Mouse (Mus musculus): ENCODE data around the gene Crocc2.

The Crocc2 gene

DNA sequence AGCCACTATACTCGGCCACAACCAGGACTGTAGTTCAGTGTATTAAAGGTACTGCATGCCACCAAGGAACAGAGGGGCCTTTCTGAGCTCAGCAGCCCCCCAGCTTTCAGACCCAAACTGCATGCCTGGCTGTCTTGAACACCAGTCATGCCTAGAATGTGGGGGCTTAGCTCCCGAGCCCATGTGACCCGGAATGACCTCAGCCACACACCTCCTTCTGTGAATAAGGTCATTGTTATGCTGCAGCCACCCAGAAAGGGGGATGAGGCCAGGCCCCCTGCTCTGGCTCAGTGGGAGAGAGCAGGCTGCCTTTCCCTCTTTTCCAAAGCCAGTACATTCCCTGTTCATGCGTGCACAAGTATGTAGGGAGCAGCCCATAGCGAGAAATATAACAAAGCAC lies 46.1 kb downstream of the Crocc2 start:
- peak; percentile 59 for DNase-seq (ENCODE audit: low read depth, low spot score)

DNA sequence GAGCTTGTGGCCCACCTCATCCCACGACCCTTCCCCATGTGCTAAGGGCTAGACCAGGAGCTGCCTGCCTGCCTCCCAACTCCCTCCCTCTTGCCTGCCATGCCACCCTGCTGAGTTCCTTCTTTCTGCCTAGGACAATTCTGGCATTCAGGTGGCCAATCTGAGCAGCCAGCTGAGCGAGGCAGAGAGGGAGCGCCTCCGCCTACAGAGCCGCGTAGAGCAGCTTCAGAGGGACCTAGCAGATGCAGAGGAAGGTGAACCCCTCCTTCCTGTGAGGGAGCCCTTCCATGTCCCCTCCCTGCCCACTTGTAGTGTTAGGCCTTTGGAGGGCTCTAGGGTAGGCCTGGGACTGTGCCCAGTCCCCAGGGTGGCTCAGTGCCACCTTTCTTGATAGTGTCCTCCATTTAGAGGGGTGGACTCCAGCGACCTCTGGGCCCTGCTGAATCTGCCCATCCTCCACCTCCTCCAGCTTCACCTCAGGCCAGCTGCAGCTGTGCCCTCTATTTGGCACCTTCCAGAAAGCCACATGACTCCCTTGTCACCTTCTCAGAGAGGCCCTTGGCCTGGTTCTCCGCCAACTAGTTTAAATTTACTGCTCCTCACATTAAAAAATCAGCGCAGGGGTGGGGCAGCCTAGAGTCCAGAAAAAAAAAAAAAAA lies 48.4 kb downstream of the Crocc2 start:
- no peak for DNase-seq (ENCODE audit: low read depth, low spot score)

DNA sequence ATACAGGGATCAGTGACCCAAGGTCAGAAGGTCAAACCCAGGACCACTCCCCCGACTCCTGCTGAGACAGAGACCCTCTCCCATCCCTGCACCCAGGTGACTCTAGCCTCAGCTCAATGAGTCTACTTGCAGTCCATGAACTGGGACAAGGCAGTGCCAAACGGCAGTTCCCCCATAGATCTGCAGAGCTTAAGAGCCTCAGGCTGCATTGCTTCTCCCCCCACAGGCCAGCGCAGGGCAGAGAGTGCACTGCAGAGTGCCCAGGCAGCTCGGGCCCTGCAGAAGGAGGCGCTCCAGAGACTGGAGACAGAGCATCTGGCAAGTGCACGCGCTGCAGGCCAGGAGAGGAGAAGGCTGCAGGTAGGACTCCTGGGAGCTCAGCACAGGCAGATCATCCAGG lies 49.0 kb downstream of the Crocc2 start:
- no peak for DNase-seq (ENCODE audit: low read depth, low spot score)

DNA sequence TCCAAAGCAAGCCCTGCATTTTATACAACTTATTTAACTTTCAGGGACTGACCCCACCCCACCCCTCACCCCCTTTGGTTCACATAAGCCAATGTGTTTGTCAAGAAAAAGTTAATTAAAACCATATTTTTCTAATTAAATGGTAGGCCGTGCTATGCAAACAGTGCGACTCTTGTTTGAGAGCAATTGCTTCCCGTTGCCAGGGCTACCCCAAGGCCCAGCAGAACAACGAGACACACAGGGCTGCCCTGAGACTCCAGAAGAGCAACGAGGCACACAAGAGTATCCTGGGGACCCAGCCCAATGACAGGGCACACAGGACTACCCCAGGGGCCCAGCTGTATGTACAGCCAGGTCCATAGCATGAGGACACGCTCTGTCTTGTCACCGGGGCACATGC lies 52.3 kb downstream of the Crocc2 start:
- DNase-seq (ENCODE audit: low read depth, low spot score) = peak; percentile 74

DNA sequence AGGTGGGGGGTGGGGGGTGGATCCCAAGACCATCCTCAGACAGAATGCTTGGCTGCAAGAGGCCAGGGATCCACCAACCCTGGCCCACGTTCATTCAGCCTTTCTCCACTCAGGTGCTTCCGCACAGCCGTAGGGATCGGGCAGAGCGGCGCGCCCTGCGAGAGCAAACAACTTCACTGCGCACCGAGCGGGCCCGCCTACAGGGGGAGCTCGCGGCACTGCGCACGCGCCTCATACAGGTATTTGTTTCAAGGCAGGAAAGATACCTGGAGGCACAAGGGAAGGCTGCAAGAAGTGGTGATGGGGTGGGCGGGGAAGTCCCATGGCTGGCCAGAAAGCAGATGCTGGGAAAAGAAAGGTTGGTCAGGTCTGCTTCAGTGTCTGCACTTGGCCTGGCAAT lies 55.4 kb downstream of the Crocc2 start:
- DNase-seq (ENCODE audit: low read depth, low spot score) = peak; percentile 62

DNA sequence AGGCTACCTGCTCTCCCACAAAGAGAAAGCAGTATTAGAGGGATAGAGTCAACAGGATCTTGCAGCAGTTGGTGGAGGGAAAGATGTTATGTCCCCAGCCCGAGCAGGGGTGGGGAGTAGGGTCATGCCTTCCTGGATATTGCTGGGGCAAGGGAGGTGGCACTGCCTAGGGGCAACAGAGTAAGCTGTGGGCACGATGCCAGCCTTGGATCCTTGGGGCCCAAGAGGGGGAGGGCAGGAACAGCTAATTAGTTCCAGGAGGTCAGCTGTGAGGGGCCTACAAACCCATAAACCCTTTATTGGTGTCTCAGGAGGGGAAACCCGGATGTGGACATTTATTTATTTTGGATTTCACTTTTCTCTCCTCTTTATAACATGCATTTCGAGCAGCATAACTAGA lies 56.7 kb downstream of the Crocc2 start:
- DNase-seq (ENCODE audit: low read depth, low spot score) = no peak

DNA sequence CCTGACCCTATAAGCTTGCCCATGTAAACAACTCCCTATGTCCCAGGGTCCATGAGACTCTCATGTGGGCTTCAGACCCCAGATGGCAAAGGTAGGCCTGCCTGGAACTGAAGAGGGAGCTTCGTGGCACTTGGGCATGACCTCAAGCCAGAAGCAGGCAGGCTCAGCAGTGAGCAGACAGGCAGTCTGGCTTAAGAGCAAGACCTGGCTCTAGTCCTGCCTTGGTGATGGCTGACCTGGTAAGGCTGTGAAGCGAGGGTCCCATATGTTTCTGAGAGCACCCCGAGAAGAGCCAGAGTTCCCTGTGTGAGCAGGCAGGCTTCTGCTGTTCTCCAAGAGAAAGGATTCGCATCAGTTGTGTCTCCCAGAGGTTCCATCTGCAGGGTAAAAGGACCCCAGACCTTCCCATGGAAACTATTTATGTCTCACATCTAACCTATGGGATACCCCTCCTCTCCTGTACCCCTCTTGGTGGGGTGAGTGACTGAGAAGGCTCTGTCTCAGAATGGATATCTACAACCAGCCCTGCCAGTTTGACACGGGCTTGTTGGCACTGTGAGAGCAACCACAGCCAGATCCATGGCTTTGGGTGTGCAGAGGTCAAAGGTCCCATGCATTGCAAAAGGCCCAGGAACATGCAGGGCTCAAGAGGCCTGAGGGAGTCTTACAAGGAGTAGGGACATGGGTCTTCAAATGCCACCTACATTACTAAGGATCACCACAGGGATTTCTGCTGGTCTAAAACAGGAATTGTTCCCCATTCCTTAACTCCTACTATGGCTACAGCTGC lies 57.4 kb downstream of the Crocc2 start:
- DNase-seq (ENCODE audit: low read depth, low spot score) = no peak

DNA sequence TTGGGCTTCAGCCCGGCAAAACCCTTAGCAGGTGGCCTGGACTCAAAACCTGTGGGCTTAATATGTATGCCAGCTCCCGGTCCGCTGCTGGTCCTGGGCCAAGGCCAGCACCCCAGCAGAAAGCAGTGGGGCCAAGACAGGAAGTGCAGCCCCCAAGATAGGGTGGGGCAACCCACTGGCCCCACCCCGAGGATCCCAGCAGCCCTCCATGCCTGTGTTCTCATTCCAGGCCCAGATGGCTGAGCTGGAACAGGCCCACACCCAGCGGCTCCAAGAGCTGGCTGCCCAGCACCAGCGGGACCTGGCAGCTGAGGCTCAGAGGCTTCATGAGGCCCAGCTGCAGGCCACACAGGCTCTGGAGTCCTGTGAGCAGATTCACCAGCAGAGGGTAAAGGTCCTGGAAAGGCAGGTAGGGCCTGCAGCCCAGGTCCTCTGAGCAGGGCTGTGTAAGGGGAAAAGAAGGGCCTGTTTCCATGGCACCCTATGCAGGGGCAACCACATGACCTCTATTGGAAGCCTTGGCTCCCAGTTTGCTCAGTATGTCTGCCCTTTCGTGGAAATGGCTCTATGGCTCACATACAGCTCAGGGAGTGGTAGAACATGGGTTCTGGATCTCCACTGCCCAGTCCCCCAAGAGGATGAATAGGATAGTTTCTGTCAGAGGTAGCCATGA lies 58.9 kb downstream of the Crocc2 start:
- DNase-seq (ENCODE audit: low read depth, low spot score) = no peak

DNA sequence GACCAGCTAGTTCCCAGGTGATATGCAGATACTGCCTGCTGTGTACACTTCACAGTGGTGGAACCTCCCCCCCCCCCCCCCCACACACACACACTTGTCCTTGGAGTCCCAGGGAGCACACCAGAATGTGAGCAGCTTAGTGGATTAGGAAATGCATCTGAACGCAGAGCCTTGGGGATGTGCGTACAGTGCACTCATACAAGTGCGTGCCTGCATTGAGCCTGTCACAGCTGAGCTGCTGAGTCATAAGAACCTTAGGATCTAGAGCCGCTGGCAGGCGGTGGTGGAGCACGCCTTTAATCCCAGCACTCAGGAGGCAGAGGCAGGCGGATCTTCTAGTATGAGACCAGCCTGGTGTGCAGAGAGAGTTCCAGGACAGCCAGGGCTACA lies 59.4 kb downstream of the Crocc2 start:
- DNase-seq (ENCODE audit: low read depth, low spot score) = no peak

DNA sequence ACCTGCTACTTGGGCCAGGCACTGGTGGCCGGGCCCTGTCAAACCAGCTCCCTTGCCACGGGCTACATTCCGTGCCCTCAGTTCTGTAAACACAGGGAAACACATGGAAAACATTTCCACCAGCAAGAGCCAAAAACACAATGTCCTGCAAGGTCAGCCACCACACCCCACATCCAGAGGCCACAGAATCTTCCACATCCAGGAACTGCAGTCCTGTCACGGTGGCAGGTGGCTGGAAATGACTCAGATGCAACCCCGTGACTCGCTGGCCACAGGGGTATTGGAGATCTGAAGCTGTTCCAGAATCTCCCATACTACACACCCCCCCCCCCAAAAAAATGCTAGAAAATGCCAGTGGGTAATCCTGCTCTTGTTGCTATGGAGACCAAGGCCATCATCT lies 60.7 kb downstream of the Crocc2 start:
- DNase-seq (ENCODE audit: low read depth, low spot score) = no peak

DNA sequence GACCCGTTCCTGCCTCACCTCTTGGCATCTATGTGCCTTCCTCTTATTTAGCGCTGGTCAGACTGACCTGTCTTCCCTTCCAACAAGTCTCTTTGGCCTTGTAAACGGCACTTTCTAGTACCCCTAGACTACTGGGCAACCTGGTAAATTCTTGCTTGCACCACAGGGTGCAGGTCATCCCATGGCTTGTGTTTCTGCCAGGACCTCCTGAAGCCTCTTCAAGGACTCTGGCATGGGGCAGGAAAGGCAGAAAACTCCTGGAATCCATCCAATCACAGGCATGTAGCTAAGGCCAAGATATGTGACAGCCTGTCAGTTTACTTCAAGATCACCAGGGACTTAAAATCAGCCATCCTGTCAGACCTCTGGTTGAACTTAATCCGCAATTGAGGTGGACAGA lies 61.1 kb downstream of the Crocc2 start:
- no peak for DNase-seq (ENCODE audit: low read depth, low spot score)

DNA sequence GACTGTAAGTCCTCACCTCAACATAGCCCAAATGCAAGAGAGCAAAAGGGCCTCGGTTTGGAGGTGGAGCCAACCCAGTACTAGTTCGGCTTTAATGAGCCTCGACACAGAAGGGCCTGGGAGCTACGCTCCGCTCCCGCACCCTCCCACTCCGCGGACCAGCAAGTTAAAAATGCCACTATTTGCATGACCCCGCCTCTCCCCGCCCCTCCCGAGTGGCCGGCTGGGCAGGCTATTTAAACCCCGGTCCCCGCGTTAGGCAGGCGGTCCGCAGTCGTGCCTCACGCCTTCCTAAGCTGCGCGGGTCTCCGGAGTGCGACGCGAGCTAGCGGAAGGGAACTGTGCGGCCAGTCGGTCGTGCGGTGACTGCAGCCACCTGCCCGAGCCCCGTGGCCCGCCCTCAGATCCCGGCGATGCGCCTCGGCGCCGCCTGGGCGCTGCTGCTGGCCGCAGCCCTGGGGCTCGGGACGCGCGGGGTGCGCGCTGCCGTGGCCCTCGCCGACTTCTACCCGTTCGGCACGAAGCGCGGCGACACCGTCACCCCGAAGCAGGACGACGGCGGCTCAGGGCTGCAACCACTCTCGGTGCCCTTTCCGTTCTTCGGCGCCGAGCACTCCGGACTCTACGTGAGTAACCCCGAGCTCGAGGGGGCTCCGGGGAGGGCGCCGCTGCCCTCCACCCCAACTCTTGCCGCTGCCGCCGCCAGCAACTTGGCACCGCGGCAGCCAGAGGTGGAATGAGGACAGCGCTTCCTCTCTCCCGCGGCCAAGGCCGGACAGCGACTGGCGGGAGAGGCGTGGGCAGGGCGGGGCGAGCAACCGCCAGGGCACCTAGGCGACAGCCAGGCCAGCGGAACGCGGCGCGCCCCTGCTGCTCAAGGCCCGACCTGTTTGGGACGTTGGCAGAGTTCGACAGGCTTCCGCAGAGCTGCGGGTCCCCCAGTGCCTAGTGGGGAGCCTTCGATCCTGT lies 67.3 kb downstream of the Crocc2 start, which contains the start of gene Sned1:
Gene Sned1, plus strand, starts transcription at position 266 of the 969 bp plus-strand sequence.
- peak; percentile 88 for DNase-seq (ENCODE audit: low read depth, low spot score)

DNA sequence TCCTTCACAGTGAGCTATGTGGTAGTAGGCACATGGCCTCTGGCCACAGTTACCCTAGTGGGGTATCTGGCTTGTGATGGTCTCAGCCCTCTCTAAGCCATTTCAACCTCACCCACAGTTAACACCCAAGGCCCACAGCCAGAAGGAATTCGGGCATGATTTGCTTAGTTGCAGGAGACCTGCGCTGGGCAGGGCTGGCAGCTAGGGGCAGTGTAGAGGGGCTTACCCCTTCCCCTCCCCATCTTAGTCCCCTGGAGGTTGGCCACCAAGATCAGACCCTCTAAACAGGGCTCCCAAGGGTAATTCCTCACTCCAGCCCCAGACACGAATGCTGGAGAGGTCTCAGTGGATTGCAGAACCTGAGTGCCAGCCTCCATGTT lies 68.0 kb downstream of the Crocc2 start:
- DNase-seq (ENCODE audit: low read depth, low spot score) = no peak

DNA sequence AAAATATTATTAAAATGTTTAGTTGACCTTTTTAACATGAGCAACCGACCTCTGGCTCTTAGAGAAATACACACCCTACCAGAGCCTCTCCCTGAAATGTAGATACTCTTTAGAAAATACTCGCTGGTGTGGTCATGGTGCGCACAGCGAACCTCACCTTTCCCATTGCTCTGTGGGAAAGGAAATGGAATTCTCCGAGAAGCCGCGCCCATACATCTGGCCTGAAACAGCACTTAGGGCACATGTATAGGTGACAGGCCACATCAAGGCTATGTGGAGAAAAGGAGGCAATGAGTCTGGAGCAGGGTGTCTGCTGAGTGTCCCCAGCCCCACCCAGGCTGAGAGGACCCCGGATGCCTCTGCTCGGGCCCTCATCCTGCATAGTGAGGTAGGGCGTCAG lies 69.2 kb downstream of the Crocc2 start:
- DNase-seq (ENCODE audit: low read depth, low spot score) = no peak

DNA sequence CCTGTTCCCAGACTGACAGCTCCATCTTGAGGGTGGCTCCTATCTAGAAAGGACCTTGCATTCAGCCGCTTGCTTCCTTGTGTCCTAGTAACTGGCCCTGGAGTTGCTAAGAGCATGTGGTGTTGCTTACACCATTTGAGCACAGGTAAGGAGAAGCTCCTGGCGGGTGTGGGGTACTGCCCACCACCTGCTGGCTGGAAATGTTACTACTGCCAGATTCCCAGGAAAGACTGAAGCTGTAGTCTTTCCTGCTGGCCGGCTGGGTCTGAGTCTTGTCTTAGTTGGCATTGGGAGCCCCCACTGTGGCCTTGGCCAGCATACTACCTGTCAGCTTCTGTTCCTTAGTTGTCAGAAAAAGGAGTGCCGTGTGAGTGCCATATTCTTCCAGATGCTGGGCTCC lies 69.7 kb downstream of the Crocc2 start:
- no peak for DNase-seq (ENCODE audit: low read depth, low spot score)

DNA sequence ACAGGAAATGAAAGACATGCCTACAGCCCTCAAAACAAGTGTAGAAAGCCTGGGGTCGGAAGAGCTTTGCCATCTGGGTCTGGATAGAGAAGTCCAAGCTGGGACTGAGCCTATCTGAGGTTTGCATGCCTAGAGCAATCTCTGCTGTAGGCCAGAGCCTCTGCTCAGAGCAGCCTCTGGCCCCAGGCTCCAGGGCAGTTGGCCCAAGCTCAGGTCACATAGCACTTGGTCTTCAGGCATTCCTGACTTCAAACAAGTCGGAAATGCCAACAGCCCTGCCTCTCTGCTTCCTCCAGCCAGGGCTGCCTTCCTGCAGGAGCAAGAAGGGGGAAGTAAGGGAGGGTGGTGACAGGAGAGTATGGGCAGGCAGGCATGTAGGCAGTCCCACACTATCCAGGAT lies 77.4 kb downstream of the Crocc2 start:
- DNase-seq (ENCODE audit: low read depth, low spot score) = no peak

DNA sequence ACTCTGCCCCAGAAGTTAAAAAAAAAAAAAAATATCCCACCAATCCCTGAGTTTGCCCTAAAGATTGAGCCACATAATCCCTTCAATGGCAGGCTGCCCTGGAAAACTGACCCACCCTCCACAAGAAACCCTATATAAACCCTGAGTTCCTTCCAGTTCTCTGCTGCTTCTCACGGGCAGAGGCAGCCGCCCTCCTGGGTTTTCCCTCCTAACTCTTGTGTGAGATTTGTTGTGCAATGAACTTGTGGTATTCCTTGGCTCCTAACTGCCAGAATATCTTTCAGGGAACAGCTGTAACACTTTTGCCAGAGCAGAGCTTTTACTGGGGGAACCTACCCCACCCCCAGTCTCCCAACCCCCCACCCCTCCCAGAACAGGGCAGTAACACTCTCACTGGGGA lies 84.1 kb downstream of the Crocc2 start:
- no peak for DNase-seq (ENCODE audit: low read depth, low spot score)

DNA sequence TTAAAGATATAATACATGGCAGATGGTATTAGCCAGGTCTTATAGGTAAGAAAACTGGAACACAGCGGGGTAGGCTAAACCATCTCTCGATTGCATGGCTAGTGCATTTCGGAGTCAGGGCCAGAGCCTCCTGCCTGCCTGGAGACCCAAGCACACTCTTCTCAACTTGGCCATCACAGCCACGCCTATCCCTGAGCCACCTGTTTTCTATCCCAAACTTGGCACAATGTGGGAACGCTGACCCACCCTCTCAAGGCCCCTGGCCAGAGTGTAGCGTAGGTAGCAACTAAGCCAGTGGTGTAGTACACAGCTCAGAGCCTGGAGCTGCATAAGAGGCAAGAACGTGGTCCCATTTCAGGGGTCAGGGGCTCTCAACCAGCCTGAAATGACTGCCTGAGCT lies 87.2 kb downstream of the Crocc2 start:
- DNase-seq (ENCODE audit: low read depth, low spot score) = no peak

DNA sequence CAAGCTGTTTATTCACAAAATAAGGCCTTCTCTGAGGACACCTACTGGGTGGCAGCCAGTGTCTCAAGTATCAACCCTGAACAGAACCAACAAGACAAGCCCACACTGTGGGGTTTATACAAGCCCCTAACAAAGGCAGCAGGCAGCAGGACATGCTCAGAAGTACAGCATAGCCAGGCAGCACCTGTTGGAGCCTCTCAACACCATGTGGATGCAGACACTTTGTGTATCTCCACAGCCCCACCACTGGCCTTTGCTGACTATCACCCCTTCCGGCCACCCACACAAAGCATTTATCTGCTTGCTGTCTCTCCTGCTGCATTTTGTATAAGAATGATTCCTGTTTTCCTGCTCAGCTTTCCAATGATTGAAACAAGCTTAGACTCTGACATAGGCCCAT lies 89.0 kb downstream of the Crocc2 start:
- no peak for DNase-seq (ENCODE audit: low read depth, low spot score)

DNA sequence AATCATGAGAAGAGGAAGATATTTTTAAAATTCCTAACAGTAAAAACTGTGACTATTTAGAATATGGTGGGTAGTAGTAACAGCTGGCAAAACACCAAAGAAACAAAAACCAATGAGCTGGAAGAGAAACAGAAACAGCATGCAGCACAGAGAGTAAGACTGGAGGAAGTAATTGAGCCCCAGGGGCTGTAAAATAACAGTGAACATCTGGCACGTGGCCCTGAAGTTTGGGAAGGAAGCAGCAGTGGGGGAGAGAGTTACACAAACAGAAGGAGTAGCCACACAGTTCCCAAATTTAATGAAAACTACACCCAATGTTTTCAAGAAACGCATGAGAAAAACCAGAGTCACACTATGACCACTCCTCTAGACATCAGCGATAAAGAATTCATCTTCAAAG lies 98.7 kb downstream of the Crocc2 start:
- peak; percentile 43 for DNase-seq (ENCODE audit: low read depth, low spot score)

DNA sequence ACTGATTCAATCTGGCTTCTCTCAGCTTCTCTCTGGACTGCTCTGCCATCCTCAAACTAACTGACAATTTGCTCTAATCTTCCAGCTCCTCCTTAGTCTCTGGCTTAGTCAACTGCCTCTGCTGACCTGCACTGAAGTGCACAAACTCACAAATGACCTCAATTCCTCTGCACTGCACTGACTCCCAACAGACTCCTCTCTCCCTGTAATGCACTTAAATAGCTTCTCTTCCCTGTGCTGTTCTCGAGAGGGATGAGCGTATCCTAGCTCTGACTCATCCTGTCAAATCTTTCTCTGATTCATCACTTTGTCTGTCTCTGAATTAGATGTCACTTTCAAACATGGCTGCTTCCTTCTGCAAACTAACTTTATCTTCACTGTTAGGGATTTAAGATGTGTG lies 99.7 kb downstream of the Crocc2 start:
- DNase-seq (ENCODE audit: low read depth, low spot score) = no peak
